Mouse (Mus musculus): Measurements from ENCODE around the gene Gm49355.

GRCm38 (mm10) chr14:12337421-12337997 is 53.7 kb downstream of the Gm49355 start:
- TF ChIP-seq CTCF (IDR thresholded peaks at IDR 0.05; ENCODE audit: borderline replicate concordance, control insufficient read depth, extremely low read depth, insufficient read depth, low read length, poor library complexity) (no peak), POLR2A (IDR thresholded peaks at IDR 0.05; ENCODE audit: control insufficient read depth, extremely low read depth, insufficient read depth, low read length, poor library complexity) (no peak)
